Mouse (Mus musculus) embryonic stem cell, embryonic (primary cell): ENCODE data around the gene Itk.

ENCODE experiments used
- CTCF ChIA-PET, 4 experiments: fragments of 300-600 bp in 2 of 4; fragments of 350-600 bp in 2 of 4; sonication (Branson Sonifier 250); formaldehyde crosslinking; loops; one replicate each; lab custom pipeline; 2022; ENCODE audit warnings: inconsistent platforms in 2 of 4; lab: Charles Lee
- POLR2A ChIA-PET, 4 experiments: fragments of 300-600 bp in 2 of 4; fragments of 350-600 bp in 2 of 4; sonication (Branson Sonifier 250); formaldehyde crosslinking; loops; one replicate each; lab custom pipeline; 2022; ENCODE audit warnings: antibody characterized with exemption in 4 of 4, inconsistent platforms in 1 of 4; lab: Charles Lee

Gene Itk

GRCm38 (mm10) chr11:46321559-46321958 lies 67.8 kb downstream of the Itk start:
- POLR2A ChIA-PET = no interaction called here
- CTCF ChIA-PET = no interaction called here

DNA sequence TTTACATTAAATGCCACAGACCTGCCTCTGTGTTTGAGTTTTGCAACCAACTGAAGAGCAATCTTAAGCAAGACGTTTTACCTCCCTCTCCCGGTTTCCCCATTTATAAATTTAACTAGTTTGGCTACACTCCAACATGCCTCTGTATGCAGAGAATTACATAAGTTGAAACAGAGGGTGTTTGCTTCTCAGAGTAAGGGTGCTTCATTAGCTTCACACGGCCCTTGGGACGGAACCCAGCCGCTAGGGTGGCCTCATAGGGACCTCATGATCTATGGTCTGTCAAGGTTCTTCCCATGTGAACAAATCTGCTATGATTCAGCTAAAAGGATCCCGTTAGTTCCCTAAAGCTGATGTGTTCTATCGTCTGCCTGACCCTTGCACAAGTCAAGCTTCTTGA lies 74.8 kb downstream of the Itk start:
- CTCF ChIA-PET = no interaction called here
- POLR2A ChIA-PET = no interaction called here

GRCm38 (mm10) chr11:46313851-46314250 lies 75.5 kb downstream of the Itk start:
- CTCF ChIA-PET = no interaction called here
- POLR2A ChIA-PET = no interaction called here

DNA sequence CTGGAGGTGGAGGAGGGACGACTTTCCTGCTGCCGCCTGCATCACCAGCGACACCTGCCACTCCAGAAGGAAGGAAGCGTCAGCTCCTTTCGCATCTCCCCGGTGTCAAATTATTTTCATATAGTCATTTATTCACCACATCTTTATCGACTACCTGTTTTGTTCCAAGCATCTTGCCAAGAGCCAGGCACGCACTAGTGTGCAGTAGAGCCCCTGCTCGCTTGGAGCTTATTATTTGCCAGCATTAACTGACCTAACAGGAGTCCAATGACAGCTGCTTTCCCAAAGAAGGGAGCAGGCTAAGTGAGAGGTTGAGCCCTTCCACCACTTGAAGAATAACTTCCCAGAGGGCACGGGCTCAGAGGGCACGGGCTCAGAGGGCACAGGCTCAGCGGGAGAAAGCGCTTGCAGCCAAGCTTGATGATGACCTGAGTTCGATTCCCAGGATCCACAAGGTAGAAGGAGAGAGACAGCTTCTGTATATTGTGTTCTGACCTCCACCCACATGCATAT lies 76.7 kb downstream of the Itk start, which contains the start of gene Cyfip2:
Cyfip2 (minus strand) TSS at position 337 of the 513 bp plus-strand sequence.
- ChIA-PET CTCF (interaction anchor here in 3 of 4 experiments (0.6 to 4.4 kb wide), 9 partner anchors 10 to 76 kb away, joined by 3 to 19 read pairs (median 4); no protein-coding TSS in a partner anchor), POLR2A (interaction anchor here in 2 of 4 experiments (0.6 to 1.3 kb wide), 5 partner anchors 8 to 256 kb away, joined by 3 read pairs; no protein-coding TSS in a partner anchor)

- CTCF ChIA-PET = interaction anchor here (0.6 to 4.4 kb wide), 11 partner anchors 10 to 114 kb away, joined by 3 to 19 read pairs (median 4); no protein-coding TSS in a partner anchor
- POLR2A ChIA-PET = interaction anchor here in 2 of 4 experiments (0.6 to 1.3 kb wide), 9 partner anchors 8 to 255 kb away, joined by 3 to 4 read pairs (median 3); no protein-coding TSS in a partner anchor
Measured at GRCm38 (mm10) chr11:46311703-46312522, 77.4 kb downstream of the Itk start.

DNA sequence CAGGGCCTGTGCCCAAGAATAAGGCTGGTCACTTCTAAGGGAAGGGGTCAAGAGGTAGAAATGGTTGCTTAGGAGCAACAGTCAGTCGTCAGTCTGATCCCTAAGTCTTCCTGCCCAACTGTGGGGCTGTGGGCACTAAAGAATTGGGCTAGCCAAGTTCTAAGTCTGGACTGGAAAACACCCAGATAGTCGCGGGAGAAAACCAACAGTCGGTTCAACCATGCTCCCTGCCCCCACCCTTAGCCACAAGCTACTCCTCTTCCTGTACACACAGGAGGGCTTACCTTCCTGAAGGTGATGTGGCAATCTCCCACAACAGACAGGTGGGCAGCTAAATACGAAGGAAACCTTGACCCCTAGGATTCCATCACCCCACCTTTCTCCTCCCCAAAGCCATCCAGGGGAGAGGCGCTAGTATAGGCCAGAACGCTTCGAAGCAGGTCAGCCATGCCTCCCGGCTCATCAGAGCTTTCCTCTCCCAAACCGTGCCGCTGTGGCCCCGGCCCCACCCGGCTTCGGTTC lies 78.1 kb downstream of the Itk start:
- ChIA-PET POLR2A (interaction anchor here in 3 of 4 experiments (0.7 to 1.3 kb wide), 6 partner anchors 10 to 120 kb away, joined by 3 to 4 read pairs (median 3); no protein-coding TSS in a partner anchor), CTCF (interaction anchor here in 3 of 4 experiments (0.6 to 4.4 kb wide), 7 partner anchors 9 to 1066 kb away, joined by 3 to 19 read pairs (median 4); no protein-coding TSS in a partner anchor)

- ChIA-PET POLR2A (interaction anchor here in 3 of 4 experiments (0.6 to 1.2 kb wide), 6 partner anchors 9 to 272 kb away, joined by 3 to 4 read pairs (median 3); no protein-coding TSS in a partner anchor), CTCF (interaction anchor here in 1 of 4 experiments (0.6 to 4.4 kb wide), 3 partner anchors 10 to 1067 kb away, joined by 3 to 19 read pairs (median 3); no protein-coding TSS in a partner anchor)
Measured at GRCm38 (mm10) chr11:46310647-46311063, 78.7 kb downstream of the Itk start.

DNA sequence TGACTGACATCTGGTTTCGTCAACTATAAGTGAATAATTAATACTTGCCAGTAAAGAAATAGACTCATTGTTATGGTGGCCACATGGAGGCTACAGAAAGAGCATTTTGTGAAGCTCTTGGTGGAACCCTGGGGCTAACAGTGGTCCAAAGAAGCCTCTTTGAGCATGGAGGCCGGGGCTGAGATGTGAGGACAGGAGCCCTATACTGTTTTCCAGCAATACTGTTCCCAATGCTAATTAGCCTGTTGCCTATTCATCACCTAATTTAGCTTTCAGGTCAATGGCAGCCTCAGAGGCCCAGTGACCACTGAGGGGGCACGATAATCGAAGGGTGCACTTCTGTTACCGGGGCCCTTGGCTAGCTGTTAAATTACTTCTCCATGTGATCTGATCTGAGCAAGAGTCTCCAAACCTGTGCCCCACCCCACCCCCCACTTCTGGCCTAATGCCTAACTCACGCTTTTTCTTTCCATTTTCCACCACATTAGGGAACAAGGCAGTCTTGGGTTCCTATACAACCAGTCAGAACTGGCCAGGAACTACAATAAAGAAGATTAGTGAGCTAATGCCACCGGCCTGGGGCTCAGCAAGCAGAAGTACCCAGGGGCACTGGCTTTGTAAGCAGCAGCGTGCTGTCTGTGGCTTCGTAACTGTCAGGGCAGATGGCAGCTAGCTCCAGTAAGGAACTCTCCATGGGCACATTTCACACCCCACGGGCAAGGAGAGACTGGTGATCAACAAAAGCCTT lies 79.3 kb downstream of the Itk start:
- ChIA-PET CTCF (interaction anchor here in 1 of 4 experiments (0.5 to 4.4 kb wide), 2 partner anchors 15 to 33 kb away, joined by 3 to 19 read pairs; no protein-coding TSS in a partner anchor), POLR2A (interaction anchor here in 2 of 4 experiments (0.6 to 0.8 kb wide), 2 partner anchors 33 to 60 kb away, joined by 3 read pairs; no protein-coding TSS in a partner anchor)

GRCm38 (mm10) chr11:46309111-46309741 lies 80.1 kb downstream of the Itk start:
- ChIA-PET CTCF (interaction anchor here in 2 of 4 experiments (0.5 to 4.4 kb wide), 3 partner anchors 15 to 72 kb away, joined by 3 to 19 read pairs (median 3); no protein-coding TSS in a partner anchor), POLR2A (interaction anchor here in 1 of 4 experiments (0.8 kb wide), 1 partner anchor 32 kb away, joined by 3 read pairs; no protein-coding TSS in a partner anchor)

GRCm38 (mm10) chr11:46308271-46308974 lies 80.9 kb downstream of the Itk start:
- CTCF ChIA-PET = interaction anchor here in 1 of 4 experiments (1.3 kb wide), 1 partner anchor 32 kb away, joined by 4 read pairs; no protein-coding TSS in a partner anchor
- POLR2A ChIA-PET = no interaction called here

GRCm38 (mm10) chr11:46307768-46308167 lies 81.5 kb downstream of the Itk start:
- ChIA-PET CTCF (interaction anchor here in 1 of 4 experiments (1.3 kb wide), 1 partner anchor 31 kb away, joined by 4 read pairs; no protein-coding TSS in a partner anchor), POLR2A (no interaction called here)

DNA sequence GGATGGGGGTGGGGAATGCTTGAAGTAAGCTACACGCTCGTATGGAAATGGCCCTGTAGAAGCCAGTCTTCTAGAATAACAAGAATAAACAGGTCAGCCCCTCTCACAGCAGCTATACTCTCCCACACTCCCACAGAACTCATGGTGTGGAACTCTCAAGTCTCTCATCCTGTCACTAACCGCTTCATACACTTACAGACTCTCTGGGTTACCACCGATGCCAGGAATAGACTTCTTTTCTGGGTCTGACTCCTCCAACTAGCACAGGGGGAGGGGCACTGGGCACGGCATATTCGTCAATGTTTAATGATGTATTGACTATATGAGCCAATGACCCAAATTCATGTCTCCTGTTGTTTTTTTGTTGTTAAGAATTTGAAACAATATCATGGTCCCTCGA lies 82.5 kb downstream of the Itk start:
- CTCF ChIA-PET = interaction anchor here in 1 of 4 experiments (1.0 kb wide), 1 partner anchor 30 kb away, joined by 3 read pairs; no protein-coding TSS in a partner anchor
- POLR2A ChIA-PET = no interaction called here

DNA sequence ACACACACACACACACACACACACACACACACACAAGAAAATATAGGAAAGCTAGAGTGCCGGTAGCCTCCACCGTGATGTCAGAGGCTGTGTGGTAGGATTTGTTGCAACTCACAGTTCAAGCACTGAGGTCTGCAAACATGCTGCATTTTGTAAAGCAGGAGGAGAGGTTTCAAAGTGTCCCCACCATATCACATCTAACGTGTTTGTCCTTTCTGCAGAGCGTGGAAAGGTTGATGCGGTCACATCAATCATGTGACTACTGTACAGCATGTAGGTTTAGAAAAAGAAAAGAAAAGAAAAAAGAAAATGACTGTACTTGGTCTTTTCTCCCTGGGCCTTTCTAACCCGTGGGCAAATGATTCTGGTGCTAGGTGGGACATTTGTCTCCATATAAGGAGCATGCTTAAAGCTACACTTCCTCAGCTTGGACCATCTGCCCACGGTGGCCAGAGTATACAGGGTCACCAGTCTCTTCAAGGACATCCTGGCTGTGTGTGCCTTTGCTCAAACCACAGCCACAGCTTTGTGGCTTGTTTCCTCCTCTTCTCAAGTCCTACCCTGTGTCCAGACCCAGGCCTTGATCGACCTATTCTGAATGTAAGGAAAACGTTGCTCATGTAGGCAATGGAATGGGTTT lies 83.3 kb downstream of the Itk start:
- ChIA-PET CTCF (interaction anchor here in 2 of 4 experiments (0.6 to 1.0 kb wide), 2 partner anchors 29 to 100 kb away, joined by 3 to 4 read pairs; no protein-coding TSS in a partner anchor), POLR2A (interaction anchor here in 1 of 4 experiments (0.5 to 0.8 kb wide), 3 partner anchors 13 to 327 kb away, joined by 3 read pairs; no protein-coding TSS in a partner anchor)

GRCm38 (mm10) chr11:46304864-46305710 lies 84.2 kb downstream of the Itk start:
- ChIA-PET CTCF (interaction anchor here in 3 of 4 experiments (0.5 to 1.3 kb wide), 4 partner anchors 30 to 1724 kb away, joined by 3 to 7 read pairs (median 4); no protein-coding TSS in a partner anchor), POLR2A (interaction anchor here in 3 of 4 experiments (0.6 to 1.0 kb wide), 3 partner anchors 8 to 62 kb away, joined by 3 read pairs; partner anchors contain the start of gene Cyfip2 (in 1 of the 3))

DNA sequence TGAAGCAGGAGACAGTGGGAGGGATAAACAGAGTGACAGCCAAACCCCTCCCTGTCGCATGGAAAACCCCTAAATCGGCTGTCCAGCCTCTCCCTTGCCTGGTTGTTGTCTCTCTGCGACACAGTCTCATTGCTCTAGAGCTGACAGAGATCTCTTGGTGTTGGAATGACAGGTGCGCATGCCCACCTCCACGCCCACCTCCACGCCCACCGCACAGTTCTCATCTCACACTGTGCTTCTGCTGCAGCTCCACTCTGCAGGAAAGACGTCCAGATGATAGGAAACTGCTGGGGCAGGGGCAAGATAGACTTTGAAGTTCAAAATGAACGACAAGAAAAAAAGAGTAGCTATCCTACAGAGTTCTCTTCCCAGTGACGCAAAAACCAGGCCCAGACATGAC lies 85.2 kb downstream of the Itk start:
- ChIA-PET CTCF (interaction anchor here in 2 of 4 experiments (0.5 to 1.3 kb wide), 2 partner anchors 29 to 46 kb away, joined by 3 to 5 read pairs; no protein-coding TSS in a partner anchor), POLR2A (interaction anchor here in 1 of 4 experiments (0.6 to 1.0 kb wide), 2 partner anchors 9 to 1430 kb away, joined by 3 read pairs; partner anchors contain the start of gene Cyfip2)
